23 mouse cellular contexts compared by ENCODE assay signal in the genomic region with DNA sequence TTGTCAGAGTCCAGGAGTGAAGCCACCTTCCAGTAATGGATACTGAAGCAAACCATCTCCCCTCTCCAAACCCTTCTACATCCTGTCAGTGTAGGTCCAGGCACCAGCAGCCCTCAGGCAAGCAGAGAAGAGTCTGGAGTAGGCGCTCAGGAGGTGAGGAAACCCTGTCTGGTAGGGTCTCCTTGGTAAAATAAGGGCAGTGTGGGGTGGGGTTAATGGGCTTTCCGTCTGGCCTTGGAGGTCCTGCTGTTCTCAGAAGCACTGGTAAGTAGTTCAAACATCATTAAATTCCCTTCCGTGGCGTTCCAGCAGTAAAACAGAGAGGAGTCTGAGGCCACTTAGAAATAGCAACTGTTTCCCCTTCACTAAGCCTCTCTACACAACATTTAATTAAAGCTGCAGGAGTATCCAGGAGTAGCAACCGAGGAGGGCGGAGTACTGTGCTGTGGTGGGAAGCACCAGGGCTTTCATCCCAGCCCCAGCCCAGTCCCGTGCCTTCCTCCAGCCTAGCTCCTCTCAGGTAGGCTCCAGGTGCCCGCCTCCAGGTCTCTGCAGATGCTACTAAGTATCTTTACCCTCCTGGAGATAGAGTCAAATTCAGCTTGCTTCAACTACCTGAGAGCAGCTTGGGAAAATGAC.
DNase-seq lines count a peak whose midpoint lies in the region; ATAC-seq and TF ChIP-seq lines count a peak whose summit lies in the region.
"Had no signal": no experiment of that assay in that cellular context is flagged by ENCODE, and none has a peak within 500 bp of the region (broad histone marks: within the 10 kb centered on the region; RNA-seq: fewer than 3 reads in every experiment).

No protein-coding gene starts in this region.

- H3K27me3 ChIP-seq in kidney, postnatal 0 days (ENCODE audit: insufficient read depth, low read length) = no peaks in the 10 kb centered on the region
- H3K27me3 ChIP-seq in limb, embryonic 11.5 days (ENCODE audit: control insufficient read depth, insufficient read depth, low read length) = no peaks in the 10 kb centered on the region

- H3K9me3 ChIP-seq in kidney, postnatal 0 days (replicated peaks; ENCODE audit: low read length) = no peaks in the 10 kb centered on the region; the same call in 1 of the 2 replicates
- H3K9me3 ChIP-seq in limb, embryonic 11.5 days (ENCODE audit: control insufficient read depth, low read length) = no peaks in the 10 kb centered on the region
- H3K9me3 ChIP-seq: heart, embryonic 15.5 days had no signal

- WGBS in kidney, postnatal 0 days = 33% methylated on average over 8 of the region's 8 CpGs
- 27% methylated on average over 8 of the region's 8 CpGs for WGBS in limb, embryonic 11.5 days

- no peak for ATAC-seq in kidney, postnatal 0 days (replicated peaks; ENCODE audit: low FRiP score, low read depth)
- peak; percentile 9; the same call in 1 of the 2 replicates for ATAC-seq in limb, embryonic 11.5 days (ENCODE audit: insufficient number of reproducible peaks, low FRiP score, low TSS enrichment, low read depth)
- ATAC-seq: CD4-positive, CD25-positive, alpha-beta regulatory T cell, adult 4 months; forebrain, embryonic 14.5 days; forebrain, postnatal 0 days; hindbrain, embryonic 16.5 days had no signal

- no peak overlapping the region for H3K4me2 ChIP-seq in kidney, postnatal 0 days (ENCODE audit: low read length)
- no peak overlapping the region for H3K4me2 ChIP-seq in limb, embryonic 11.5 days (ENCODE audit: low read depth, severe bottlenecking)
- H3K4me2 ChIP-seq: heart, embryonic 12.5 days; heart, embryonic 15.5 days; hindbrain, embryonic 13.5 days had no signal

- peak; percentile 41 for DNase-seq in kidney, postnatal 0 days (ENCODE audit: low spot score)
- DNase-seq in kidney, adult 18-20 months = no peak
- DNase-seq in hindlimb bud, embryonic 11.5 days (ENCODE audit: extremely low spot score, low read depth, low spot score) = peak; percentile 26
- DNase-seq in limb, embryonic 11.5 days (ENCODE audit: low spot score) = peak; percentile 60
- no peak for DNase-seq in layer of hippocampus, adult 8-10 months (ENCODE audit: low spot score in 2 of 2)
- DNase-seq in cerebellum, adult 8-10 months = no peak
- DNase-seq: adrenal gland, adult 2 months; adrenal gland, postnatal 14 days; cerebellum, adult 11 months; cerebellum, adult 2 months; cerebellum, postnatal 10 days; forebrain, postnatal 0 days; gastrocnemius, postnatal 25 days; heart, adult 18-20 months; heart, postnatal 10 days; heart, postnatal 36 days had no signal

- TF ChIP-seq CTCF in kidney, postnatal 0 days (IDR thresholded peaks at IDR 0.05; ENCODE audit: low read depth) = no peak

- no peaks in the 10 kb centered on the region for H3K4me1 ChIP-seq in kidney, postnatal 0 days (replicated peaks; ENCODE audit: insufficient read depth, low read length)
- H3K4me1 ChIP-seq in limb, embryonic 11.5 days (ENCODE audit: control insufficient read depth, insufficient read depth, low read length) = peaks cover 3% of the 10 kb centered on the region
- H3K4me1 ChIP-seq: heart, embryonic 12.5 days; heart, embryonic 15.5 days; hindbrain, embryonic 13.5 days had no signal

- H3K9ac ChIP-seq in kidney, postnatal 0 days (ENCODE audit: low read depth, low read length) = no peak overlapping the region
- H3K9ac ChIP-seq in limb, embryonic 11.5 days (ENCODE audit: low read length) = no peak overlapping the region
- H3K9ac ChIP-seq: forebrain, postnatal 0 days; heart, embryonic 12.5 days; heart, embryonic 15.5 days; hindbrain, embryonic 13.5 days had no signal

- H3K4me3 ChIP-seq in kidney, postnatal 0 days (replicated peaks; ENCODE audit: low read depth, low read length) = no peak overlapping the region
- H3K4me3 ChIP-seq in limb, embryonic 11.5 days (ENCODE audit: low read depth, low read length) = no peak overlapping the region
- H3K4me3 ChIP-seq: heart, embryonic 12.5 days; heart, embryonic 15.5 days; hindbrain, embryonic 10.5 days; hindbrain, embryonic 13.5 days had no signal

- H3K36me3 ChIP-seq in kidney, postnatal 0 days (ENCODE audit: insufficient read depth, low read length) = no peaks in the 10 kb centered on the region
- no peaks in the 10 kb centered on the region for H3K36me3 ChIP-seq in limb, embryonic 11.5 days (ENCODE audit: control insufficient read depth, insufficient read depth, low read length)
- H3K36me3 ChIP-seq: heart, embryonic 12.5 days; heart, embryonic 15.5 days; hindbrain, embryonic 10.5 days; hindbrain, embryonic 13.5 days had no signal

- H3K27ac ChIP-seq in kidney, postnatal 0 days = no peak overlapping the region
- no peak overlapping the region for H3K27ac ChIP-seq in limb, embryonic 11.5 days (replicated peaks; ENCODE audit: low read depth, low read length)
- H3K27ac ChIP-seq: heart, embryonic 15.5 days; hindbrain, embryonic 10.5 days; hindbrain, embryonic 13.5 days had no signal

Comparison
In these comparisons a context has a peak if more than half of its experiments do, and no peak if none do; other contexts are left out.
1. DNase-seq: peak in kidney, postnatal 0 days (single experiment), hindlimb bud, embryonic 11.5 days (single experiment) and limb, embryonic 11.5 days (single experiment); none in kidney, adult 18-20 months (single experiment), layer of hippocampus, adult 8-10 months (0 of 2) and cerebellum, adult 8-10 months (single experiment).